Mouse (Mus musculus) kidney, adult 2 months (tissue): ENCODE data around the gene Tenm4.

Source experiments
- CTCF ChIP-seq: fragments of 200-500 bp; conservative IDR thresholded peaks from 2 replicates; pipeline ENCODE4 v1.5.1; 2011; ENCODE audit warnings: low read depth, mild to moderate bottlenecking, control low read depth, low read length, moderate library complexity, mixed read lengths; ENCODE audit not compliant: insufficient read depth, insufficient read length
- POLR2A ChIP-seq: fragments of 200-500 bp; IDR thresholded peaks from one replicate; pipeline ENCODE4 v1.6.1; 2011; ENCODE audit warnings: low read depth, low read length, control low read depth

- TF ChIP-seq POLR2A (no peak), CTCF (no peak)
Observed at GRCm38 (mm10) chr7:96491896-96492295, 320.9 kb downstream of the Tenm4 start.
